Mouse (Mus musculus) cortical plate, adult 2 months (tissue): ENCODE data around the gene Rapgefl1.

Experiments
- CTCF ChIP-seq: fragments of 200-500 bp; IDR thresholded peaks from 2 replicates; pipeline ENCODE4 v1.5.1; 2011; ENCODE audit warnings: mild to moderate bottlenecking, control low read depth, low read length; ENCODE audit not compliant: insufficient read depth; ENCODE audit errors: extremely low read depth
- POLR2A ChIP-seq: fragments of 200-500 bp; IDR thresholded peaks from 2 replicates; pipeline ENCODE4 v1.6.1; 2011; ENCODE audit warnings: mild to moderate bottlenecking, low read length, control low read depth; ENCODE audit not compliant: insufficient read depth; ENCODE audit errors: extremely low read depth

- TF ChIP-seq CTCF, result no peak
- TF ChIP-seq POLR2A, result no peak
Observed at GRCm38 (mm10) chr11:98789219-98789807, 47.3 kb upstream of the Rapgefl1 start.
